Comparison of ENCODE assay signal across 11 mouse cellular contexts in the genomic region with DNA sequence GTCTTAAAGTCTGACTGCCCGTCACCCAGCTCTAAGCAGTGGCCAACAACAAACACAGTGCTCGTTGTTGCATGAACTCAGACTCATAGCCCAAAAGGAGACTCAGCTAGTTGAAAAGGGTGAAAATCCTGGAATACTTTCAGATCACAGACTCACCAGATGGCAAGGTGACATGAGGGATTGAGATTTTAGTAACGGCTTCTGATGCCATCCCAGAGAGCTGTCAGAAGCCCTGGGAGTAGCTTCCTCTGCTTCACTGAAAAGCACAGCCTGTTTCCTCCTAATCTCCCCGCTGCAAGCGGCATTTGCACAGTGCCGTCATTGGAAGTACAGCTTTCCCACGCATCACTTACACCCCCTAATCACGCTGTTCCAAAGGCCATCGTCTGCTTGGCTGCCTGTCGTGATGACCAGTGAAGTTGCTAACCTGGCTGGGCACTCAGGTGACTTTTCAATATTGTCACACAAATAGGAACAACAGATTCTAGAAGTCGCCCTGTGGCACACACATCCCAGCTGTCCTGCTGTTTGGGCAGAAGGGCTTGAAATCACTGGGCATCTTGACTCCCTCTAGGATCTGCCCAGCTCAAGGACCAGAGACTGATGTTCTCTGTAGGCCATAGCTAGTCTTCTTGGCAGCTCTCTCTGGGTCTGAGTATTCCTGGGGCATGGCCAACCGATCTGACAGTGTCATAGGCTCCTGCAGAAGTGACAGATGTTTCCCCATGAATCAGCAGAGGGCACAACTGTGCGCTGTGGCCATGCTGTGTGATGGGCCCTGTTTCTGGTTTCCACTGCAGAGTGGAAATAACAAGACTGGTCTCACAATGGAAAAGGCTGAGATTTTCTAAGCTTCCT. TPM values are rescaled to one million over a fixed set of nuclear protein-coding genes. Genes with fewer than 3 reads are reported as not detected.
DNase-seq lines count a peak whose midpoint lies in the region; ATAC-seq and TF ChIP-seq lines count a peak whose summit lies in the region.
"Had no signal": no experiment of that assay in that cellular context is flagged by ENCODE, and none has a peak within 500 bp of the region (broad histone marks: within the 10 kb centered on the region; RNA-seq: fewer than 3 reads in every experiment).

No protein-coding gene starts in this region.

- peak; percentile 64 for ATAC-seq in midbrain, postnatal 0 days (ENCODE audit: low FRiP score)
- ATAC-seq in midbrain, embryonic 11.5 days (ENCODE audit: low FRiP score): no peak

- DNase-seq in gastrocnemius, adult 18-20 months (ENCODE audit: low spot score): peak; percentile 24
- no peak for DNase-seq in gastrocnemius, adult 8-10 months (ENCODE audit: low spot score in 2 of 2)
- peak; percentile 63 for DNase-seq in midbrain, postnatal 0 days (ENCODE audit: low spot score)
- no peak for DNase-seq in midbrain, embryonic 11.5 days (ENCODE audit: low spot score, missing footprints)
- peak; percentile 56 to 66 for DNase-seq in frontal cortex, postnatal 36 days (ENCODE audit: low spot score in 2 of 2)
- DNase-seq in urinary bladder, adult 18-20 months (ENCODE audit: low spot score in 2 of 2): no peak
- no peak for DNase-seq in kidney, postnatal 36 days
- DNase-seq in MN1 (ENCODE audit: low spot score): no peak
- DNase-seq: lung, postnatal 14 days; thymus, postnatal 14 days had no signal

- H3K9ac ChIP-seq in midbrain, postnatal 0 days (replicated peaks; ENCODE audit: low read length, poor library complexity, severe bottlenecking): 0 out of 2 replicates have a peak overlapping the region, but pooled peaks have one; percentile 1
- H3K9ac ChIP-seq in midbrain, embryonic 11.5 days (ENCODE audit: low read length): no peak overlapping the region; the same call in 1 of the 2 replicates

- WGBS in midbrain, postnatal 0 days: 44% methylated on average over 13 of the region's 13 CpGs
- WGBS in midbrain, embryonic 11.5 days: 52% methylated on average over 13 of the region's 13 CpGs

- no peaks in the 10 kb centered on the region for H3K9me3 ChIP-seq in midbrain, postnatal 0 days (ENCODE audit: low read length)
- no peaks in the 10 kb centered on the region for H3K9me3 ChIP-seq in midbrain, embryonic 11.5 days (ENCODE audit: control insufficient read depth, low read length)

- no peak for TF ChIP-seq CTCF in midbrain, postnatal 0 days (IDR thresholded peaks at IDR 0.05)

- no peaks in the 10 kb centered on the region for H3K4me1 ChIP-seq in midbrain, postnatal 0 days (ENCODE audit: insufficient read depth, low read length)
- H3K4me1 ChIP-seq in midbrain, embryonic 11.5 days (ENCODE audit: control insufficient read depth, insufficient read depth, low read length): no peaks in the 10 kb centered on the region

- no peak overlapping the region for H3K4me2 ChIP-seq in midbrain, postnatal 0 days (ENCODE audit: low read depth, low read length, poor library complexity, severe bottlenecking)
- H3K4me2 ChIP-seq in midbrain, embryonic 11.5 days: no peak overlapping the region

- no peak overlapping the region for H3K4me3 ChIP-seq in midbrain, postnatal 0 days (ENCODE audit: low read depth, low read length)
- H3K4me3 ChIP-seq in midbrain, embryonic 11.5 days (ENCODE audit: low read depth, low read length): no peak overlapping the region

- peak overlapping the region; percentile 43; the same call in 1 of the 2 replicates for H3K27ac ChIP-seq in midbrain, postnatal 0 days (ENCODE audit: low read depth, low read length)
- H3K27ac ChIP-seq in midbrain, embryonic 11.5 days (ENCODE audit: low read depth, low read length): no peak overlapping the region
- H3K27ac ChIP-seq: kidney, postnatal 0 days had no signal

- no peaks in the 10 kb centered on the region for H3K27me3 ChIP-seq in midbrain, postnatal 0 days (ENCODE audit: insufficient read depth, low read length)
- H3K27me3 ChIP-seq in midbrain, embryonic 11.5 days (ENCODE audit: control insufficient read depth, insufficient read depth, low read length): no peaks in the 10 kb centered on the region

- no peaks in the 10 kb centered on the region for H3K36me3 ChIP-seq in midbrain, postnatal 0 days (ENCODE audit: insufficient read depth, low read length)
- H3K36me3 ChIP-seq in midbrain, embryonic 11.5 days (ENCODE audit: control insufficient read depth, insufficient read depth, low read length): no peaks in the 10 kb centered on the region

RNA-seq across cellular contexts. Expression of a gene that starts 29.6 kb away (rescaled TPM):
- total RNA-seq in gastrocnemius, adult 18-20 months (2021): 1 to 10 TPM; 7.6 to 8.6 TPM
- 10 to 100 TPM in 1 of 4 experiments, 1 to 10 TPM in 3; 6.8 to 10.2 (median 8.3) TPM for total RNA-seq in gastrocnemius, adult 8-10 months (2022)
- 14.7 and 17.6 TPM in 2 replicates for total RNA-seq in midbrain, postnatal 0 days (2014; rRNA removed)
- polyA plus RNA-seq in midbrain, postnatal 0 days (2015; fragmentation: Nextera tagmentation; extraction: Ambion mirVana): 34.7 and 35.7 TPM in 2 replicates
- 15.6 and 16.5 TPM in 2 replicates for polyA plus RNA-seq in midbrain, embryonic 11.5 days (2014; fragmentation: Nextera tagmentation; extraction: Ambion mirVana)

RNA-seq across cellular contexts. Expression of a gene that starts 37.9 kb away (rescaled TPM):
- not detected for total RNA-seq in gastrocnemius, adult 18-20 months (2021)
- not detected for total RNA-seq in gastrocnemius, adult 8-10 months (2022)
- total RNA-seq in midbrain, postnatal 0 days (2014; rRNA removed): not detected in 2 replicates
- 0.07 and 0.09 TPM in 2 replicates for polyA plus RNA-seq in midbrain, postnatal 0 days (2015; fragmentation: Nextera tagmentation; extraction: Ambion mirVana)
- polyA plus RNA-seq in midbrain, embryonic 11.5 days (2014; fragmentation: Nextera tagmentation; extraction: Ambion mirVana): 0.07 and 0.23 TPM in 2 replicates

RNA-seq across cellular contexts. Expression of a gene that starts 47.9 kb away (rescaled TPM):
- total RNA-seq in gastrocnemius, adult 18-20 months (2021): 10 to 100 TPM; 28.0 TPM
- 10 to 100 TPM; 31.3 to 35.1 (median 33.2) TPM for total RNA-seq in gastrocnemius, adult 8-10 months (2022)
- total RNA-seq in midbrain, postnatal 0 days (2014; rRNA removed): 20.6 and 31.1 TPM in 2 replicates
- 35.5 and 39.6 TPM in 2 replicates for polyA plus RNA-seq in midbrain, postnatal 0 days (2015; fragmentation: Nextera tagmentation; extraction: Ambion mirVana)
- polyA plus RNA-seq in midbrain, embryonic 11.5 days (2014; fragmentation: Nextera tagmentation; extraction: Ambion mirVana): 55.5 and 56.5 TPM in 2 replicates

Comparison
In these comparisons a context has a peak if more than half of its experiments do, and no peak if none do; other contexts are left out.
1. DNase-seq: peak in gastrocnemius, adult 18-20 months (single experiment), midbrain, postnatal 0 days (single experiment) and frontal cortex, postnatal 36 days (2 of 2); none in gastrocnemius, adult 8-10 months (0 of 2), midbrain, embryonic 11.5 days (single experiment), urinary bladder, adult 18-20 months (0 of 2), kidney, postnatal 36 days (0 of 2) and MN1 (single experiment).